Mouse (Mus musculus): ENCODE measurements around the gene Cd96. TPM values are rescaled to one million over a fixed set of nuclear protein-coding genes. Genes with fewer than 3 reads are reported as not detected.

Gene Cd96
- polyA plus RNA-seq, 1 experiment from 2014 or later, result not detected

- no peaks in the 10 kb centered on the region for H3K36me3 ChIP-seq (ENCODE audit: control insufficient read depth, insufficient read depth)
- no peak overlapping the region for H3K4me3 ChIP-seq (replicated peaks; ENCODE audit: low read length)
- no peak for ATAC-seq
- 79% methylated on average over 10 of the region's 10 CpGs for WGBS
- no peak overlapping the region for H3K4me2 ChIP-seq (ENCODE audit: low read length)
- H3K27me3 ChIP-seq (replicated peaks; ENCODE audit: control insufficient read depth, insufficient read depth, low read length), result no peaks in the 10 kb centered on the region
- H3K9ac ChIP-seq (replicated peaks; ENCODE audit: low read depth, low read length), result no peak overlapping the region
- H3K9me3 ChIP-seq (ENCODE audit: control insufficient read depth, low read length), result no peaks in the 10 kb centered on the region
- no peak overlapping the region for H3K27ac ChIP-seq (ENCODE audit: low read length)
- H3K4me1 ChIP-seq (replicated peaks; ENCODE audit: control insufficient read depth, insufficient read depth, low read length), result peaks cover 20% of the 10 kb centered on the region
These were observed 113.8 kb downstream of the Cd96 start for GRCm38 (mm10) chr16:46006261-46006660.

- Histone ChIP-seq H3K9me3 (ENCODE audit: control insufficient read depth, low read length) (no peaks in the 10 kb centered on the region), H3K27ac (ENCODE audit: low read length) (no peak overlapping the region), H3K36me3 (ENCODE audit: control insufficient read depth, insufficient read depth) (no peaks in the 10 kb centered on the region), H3K4me2 (ENCODE audit: low read length) (no peak overlapping the region), H3K4me3 (replicated peaks; ENCODE audit: low read length) (no peak overlapping the region), H3K4me1 (replicated peaks; ENCODE audit: control insufficient read depth, insufficient read depth, low read length) (peaks cover 14% of the 10 kb centered on the region), H3K9ac (replicated peaks; ENCODE audit: low read depth, low read length) (no peak overlapping the region), H3K27me3 (replicated peaks; ENCODE audit: control insufficient read depth, insufficient read depth, low read length) (no peaks in the 10 kb centered on the region)
- 77% methylated on average over 10 of the region's 10 CpGs for WGBS
- no peak for ATAC-seq
These were observed 118.4 kb downstream of the Cd96 start for GRCm38 (mm10) chr16:46001550-46002166.

GRCm38 (mm10) chr16:46000976-46001375 lies 119.1 kb downstream of the Cd96 start:
- Histone ChIP-seq H3K4me3 (replicated peaks; ENCODE audit: low read length) (no peak overlapping the region), H3K27ac (ENCODE audit: low read length) (no peak overlapping the region), H3K36me3 (ENCODE audit: control insufficient read depth, insufficient read depth) (no peaks in the 10 kb centered on the region), H3K27me3 (replicated peaks; ENCODE audit: control insufficient read depth, insufficient read depth, low read length) (no peaks in the 10 kb centered on the region), H3K9me3 (ENCODE audit: control insufficient read depth, low read length) (no peaks in the 10 kb centered on the region), H3K9ac (replicated peaks; ENCODE audit: low read depth, low read length) (no peak overlapping the region), H3K4me2 (ENCODE audit: low read length) (no peak overlapping the region), H3K4me1 (replicated peaks; ENCODE audit: control insufficient read depth, insufficient read depth, low read length) (peaks cover 12% of the 10 kb centered on the region)
- no peak for ATAC-seq
- WGBS, result 67% methylated on average over 3 of the region's 3 CpGs

GRCm38 (mm10) chr16:45999374-46000191 lies 120.5 kb downstream of the Cd96 start:
- 0 out of 2 replicates have a peak overlapping the region, but pooled peaks have one; percentile 8 for H3K4me2 ChIP-seq (ENCODE audit: low read length)
- H3K36me3 ChIP-seq (ENCODE audit: control insufficient read depth, insufficient read depth), result no peaks in the 10 kb centered on the region
- H3K27ac ChIP-seq (ENCODE audit: low read length), result peak overlapping the region; percentile 53
- WGBS, result 24% methylated on average over 10 of the region's 10 CpGs
- no peak overlapping the region for H3K4me3 ChIP-seq (replicated peaks; ENCODE audit: low read length)
- peaks cover 12% of the 10 kb centered on the region for H3K4me1 ChIP-seq (replicated peaks; ENCODE audit: control insufficient read depth, insufficient read depth, low read length)
- no peaks in the 10 kb centered on the region for H3K27me3 ChIP-seq (replicated peaks; ENCODE audit: control insufficient read depth, insufficient read depth, low read length)
- H3K9me3 ChIP-seq (ENCODE audit: control insufficient read depth, low read length), result no peaks in the 10 kb centered on the region
- H3K9ac ChIP-seq (replicated peaks; ENCODE audit: low read depth, low read length), result no peak overlapping the region
- peak; percentile 91 for ATAC-seq

- no peak overlapping the region for H3K4me3 ChIP-seq (replicated peaks; ENCODE audit: low read length)
- H3K27ac ChIP-seq (ENCODE audit: low read length), result no peak overlapping the region
- peaks cover 12% of the 10 kb centered on the region for H3K4me1 ChIP-seq (replicated peaks; ENCODE audit: control insufficient read depth, insufficient read depth, low read length)
- 83% methylated on average over 7 of the region's 7 CpGs for WGBS
- no peaks in the 10 kb centered on the region for H3K36me3 ChIP-seq (ENCODE audit: control insufficient read depth, insufficient read depth)
- no peak overlapping the region for H3K4me2 ChIP-seq (ENCODE audit: low read length)
- no peak overlapping the region for H3K9ac ChIP-seq (replicated peaks; ENCODE audit: low read depth, low read length)
- no peaks in the 10 kb centered on the region for H3K27me3 ChIP-seq (replicated peaks; ENCODE audit: control insufficient read depth, insufficient read depth, low read length)
- H3K9me3 ChIP-seq (ENCODE audit: control insufficient read depth, low read length), result no peaks in the 10 kb centered on the region
- ATAC-seq, result no peak
These were observed 121.8 kb downstream of the Cd96 start for GRCm38 (mm10) chr16:45998231-45998630.

- no peaks in the 10 kb centered on the region for H3K4me1 ChIP-seq (replicated peaks; ENCODE audit: control insufficient read depth, insufficient read depth, low read length)
- 51% methylated on average over 10 of the region's 10 CpGs for WGBS
- H3K9me3 ChIP-seq (ENCODE audit: control insufficient read depth, low read length), result no peaks in the 10 kb centered on the region
- no peak overlapping the region for H3K27ac ChIP-seq (ENCODE audit: low read length)
- H3K27me3 ChIP-seq (replicated peaks; ENCODE audit: control insufficient read depth, insufficient read depth, low read length), result no peaks in the 10 kb centered on the region
- ATAC-seq, result no peak
- no peak overlapping the region for H3K4me3 ChIP-seq (replicated peaks; ENCODE audit: low read length)
- H3K4me2 ChIP-seq (ENCODE audit: low read length), result no peak overlapping the region
- no peaks in the 10 kb centered on the region for H3K36me3 ChIP-seq (ENCODE audit: control insufficient read depth, insufficient read depth)
- no peak overlapping the region for H3K9ac ChIP-seq (replicated peaks; ENCODE audit: low read depth, low read length)
These were observed 129.0 kb downstream of the Cd96 start for GRCm38 (mm10) chr16:45990901-45991676.

GRCm38 (mm10) chr16:45986236-45986635 lies 133.8 kb downstream of the Cd96 start:
- Histone ChIP-seq H3K4me2 (ENCODE audit: low read length) (no peak overlapping the region), H3K4me3 (replicated peaks; ENCODE audit: low read length) (no peak overlapping the region), H3K9ac (replicated peaks; ENCODE audit: low read depth, low read length) (no peak overlapping the region), H3K27ac (ENCODE audit: low read length) (no peak overlapping the region), H3K4me1 (replicated peaks; ENCODE audit: control insufficient read depth, insufficient read depth, low read length) (peaks cover 5% of the 10 kb centered on the region; the same call in 1 of the 2 replicates), H3K9me3 (ENCODE audit: control insufficient read depth, low read length) (no peaks in the 10 kb centered on the region), H3K36me3 (ENCODE audit: control insufficient read depth, insufficient read depth) (no peaks in the 10 kb centered on the region), H3K27me3 (replicated peaks; ENCODE audit: control insufficient read depth, insufficient read depth, low read length) (no peaks in the 10 kb centered on the region)
- no peak for ATAC-seq
- WGBS, result 8% methylated on average over 1 of the region's 1 CpGs

Data from forebrain, embryonic 16.5 days (tissue).